Mouse (Mus musculus) gastrocnemius, adult 8-10 months (tissue): ENCODE measurements at regions not wholly inside any gene's neighbourhood (a gene's known extent, or its start where the extent isn't known, plus 50 kb on each side); places are given as distances from the start of the nearest gene placed in this dataset.

Source experiments
- DNase-seq, 2 experiments: peaks; one replicate each; pipeline ENCODE4 v3.0.0; 2022; ENCODE audit warnings: low spot score in 2 of 2

DNA sequence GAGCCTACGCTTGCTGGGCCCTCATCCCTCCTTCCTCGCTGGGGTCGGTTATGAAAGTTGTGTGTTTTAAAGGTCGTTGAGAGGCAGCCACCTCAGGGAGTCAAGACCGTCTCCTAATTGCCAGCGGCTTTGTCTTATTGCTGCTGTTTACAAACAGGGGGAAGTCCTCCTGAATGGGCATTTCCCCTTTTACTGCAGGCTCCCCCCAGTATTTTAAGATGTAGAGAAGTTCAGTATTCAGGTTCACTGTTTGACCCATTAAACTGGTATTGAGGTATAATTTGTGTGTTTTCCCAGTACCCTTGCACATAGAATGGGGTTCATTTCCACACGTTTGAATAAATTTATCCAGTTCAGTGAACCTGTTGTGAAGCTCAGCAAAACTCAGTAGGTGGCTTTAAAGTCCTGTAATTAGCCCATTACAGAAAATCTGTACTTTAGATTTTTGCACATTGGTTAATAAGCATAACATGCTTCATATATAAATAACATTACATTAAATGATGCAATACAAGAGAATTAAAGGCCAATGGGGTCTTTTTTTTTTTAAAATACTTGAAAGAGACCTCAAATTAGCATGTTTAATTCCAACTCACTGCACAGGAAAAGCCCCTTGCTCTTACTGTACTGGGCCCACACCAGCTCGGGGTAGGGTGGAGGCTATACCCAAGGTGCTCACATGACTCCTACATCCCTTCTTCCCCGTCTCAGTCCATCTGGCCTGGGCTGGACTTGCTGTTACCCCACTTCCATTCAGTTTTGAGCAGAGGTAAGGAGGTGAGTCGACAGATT is 63.7 kb downstream of the Nkx2-1 start:
- DNase-seq = no peak

DNA sequence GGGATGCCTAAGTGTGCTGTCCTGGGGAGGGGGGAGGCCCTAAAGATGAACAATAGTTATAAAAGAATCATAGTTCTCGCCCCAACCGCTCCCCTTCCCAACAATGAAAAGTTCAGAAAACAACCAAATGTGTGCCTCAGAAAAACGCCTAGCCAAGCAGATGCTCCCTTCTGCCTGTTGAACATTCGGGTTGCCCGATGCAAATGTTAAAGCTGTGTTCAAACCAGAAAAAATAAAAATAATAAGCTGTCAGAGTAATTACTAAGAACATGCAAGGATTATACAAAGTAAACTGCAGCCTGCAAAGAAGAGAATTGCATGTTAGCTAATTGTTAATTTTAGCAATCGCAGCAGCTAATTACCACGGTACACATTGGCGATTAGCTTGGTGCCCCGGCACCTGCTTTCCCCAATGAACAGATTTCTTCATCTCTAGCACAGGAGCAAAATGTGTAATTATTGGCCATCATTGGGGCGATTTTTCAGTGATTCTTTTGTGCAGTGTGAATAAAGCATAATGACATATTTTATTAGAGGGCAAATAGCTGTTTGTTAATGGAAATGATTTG is 65.7 kb downstream of the Nkx2-1 start:
- no peak for DNase-seq

DNA sequence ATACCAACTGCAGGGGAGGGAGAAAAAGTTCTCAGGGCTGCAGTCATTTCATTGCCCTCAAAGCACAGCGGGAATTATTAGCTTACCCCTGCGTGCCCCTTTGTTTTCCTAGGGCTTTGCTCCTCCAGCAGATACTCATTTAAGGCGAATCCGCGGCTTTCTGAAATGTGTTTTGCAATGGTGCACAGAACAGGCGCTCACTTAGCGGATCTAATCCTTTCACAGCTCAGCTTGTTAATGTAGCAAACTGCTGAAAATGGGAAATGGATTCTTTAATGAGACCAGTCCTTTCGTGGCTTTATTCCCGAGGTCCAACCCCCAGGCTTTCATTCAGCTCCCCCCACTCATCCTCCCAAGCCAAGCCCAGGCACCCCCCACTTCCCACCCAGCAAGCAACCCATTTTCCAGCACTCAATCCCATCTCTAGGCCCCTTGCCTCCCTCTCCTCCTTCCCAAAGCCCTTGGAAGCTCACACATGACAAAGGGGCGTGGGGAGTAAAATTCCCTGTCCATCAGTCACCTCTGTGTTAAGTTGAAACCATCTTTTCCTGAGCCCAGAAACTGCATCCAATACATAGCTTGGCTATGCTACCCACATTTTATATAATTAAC is 77.1 kb downstream of the Nkx2-1 start:
- DNase-seq = no peak

DNA sequence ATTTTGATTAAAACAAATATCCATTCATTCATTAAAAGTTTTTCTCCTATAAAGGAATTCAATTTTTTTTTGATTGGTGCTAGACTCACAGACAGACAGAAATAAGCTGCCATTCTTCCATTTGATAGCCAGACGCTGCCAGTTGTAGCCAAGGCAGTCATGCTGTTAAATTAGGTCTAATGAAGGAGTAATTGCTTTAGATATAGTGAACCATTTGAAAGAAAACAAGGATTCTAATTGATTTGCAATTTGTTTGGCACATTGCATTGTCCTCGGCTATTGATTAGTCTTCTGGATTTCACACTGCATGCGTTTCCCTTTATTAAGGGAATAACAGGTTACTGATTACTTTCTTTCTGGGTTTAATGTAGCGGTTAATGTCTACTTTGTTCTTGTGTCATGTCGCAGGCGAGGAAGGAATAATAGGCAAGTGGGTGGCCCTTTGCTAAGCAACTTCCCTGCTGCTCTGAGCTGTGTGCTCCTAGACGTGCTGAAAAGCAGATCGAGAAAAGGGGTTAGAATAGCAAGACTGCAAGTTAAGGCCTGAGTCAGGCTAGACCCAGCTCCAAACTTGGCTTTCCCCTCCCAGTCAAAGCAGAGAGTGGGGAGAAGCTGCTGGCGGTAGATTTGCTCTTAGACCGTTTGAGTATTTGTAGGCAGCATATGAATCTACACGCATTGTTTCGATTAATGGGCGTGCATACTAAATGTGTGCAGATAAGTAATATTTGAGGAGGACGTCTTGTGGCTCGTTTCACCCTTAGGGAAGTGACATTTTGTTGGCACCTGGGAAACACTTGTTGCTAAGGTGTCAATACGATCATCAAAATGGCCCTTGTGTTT is 77.8 kb downstream of the Nkx2-1 start:
- DNase-seq = no peak

DNA sequence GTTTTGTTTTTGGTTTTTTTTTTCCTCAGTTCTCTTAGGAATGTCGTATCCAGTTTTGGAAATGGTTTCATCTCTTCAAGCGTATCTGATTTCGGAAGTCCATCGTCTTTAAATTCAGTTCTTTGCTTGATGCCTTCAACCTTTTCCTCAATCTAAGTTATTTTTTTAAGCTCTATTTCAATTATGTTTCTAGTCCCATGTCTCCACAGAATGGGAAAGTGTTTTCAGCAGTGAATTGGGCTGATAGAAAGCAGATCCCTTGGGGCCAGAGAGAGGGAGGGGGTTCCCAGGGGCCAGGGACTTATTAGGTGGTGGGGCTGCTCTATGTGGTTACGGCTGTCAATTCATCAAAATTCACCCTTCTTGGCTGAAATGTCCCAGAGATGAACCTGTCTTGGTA is 78.8 kb downstream of the Nkx2-1 start:
- DNase-seq = no peak

DNA sequence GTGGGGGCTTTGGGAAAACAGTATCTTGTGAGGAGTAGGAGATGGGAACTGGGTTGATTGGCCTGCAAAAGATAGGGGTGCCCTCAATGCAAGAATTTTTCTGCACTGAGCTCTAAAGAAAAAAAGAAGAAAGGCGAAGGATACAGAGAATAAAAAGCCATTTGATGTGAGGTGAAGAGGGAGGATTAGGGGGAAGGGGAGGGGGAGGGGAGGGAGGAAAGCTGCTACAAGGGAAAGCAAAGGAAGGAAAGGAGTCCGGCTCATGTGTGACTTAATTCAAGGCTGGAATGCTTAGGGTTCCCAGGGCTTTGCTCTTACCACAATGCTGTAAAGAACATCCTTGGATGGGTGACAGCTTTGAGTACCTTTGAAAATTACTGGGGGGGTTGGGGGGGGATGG is 79.4 kb downstream of the Nkx2-1 start:
- no peak for DNase-seq

DNA sequence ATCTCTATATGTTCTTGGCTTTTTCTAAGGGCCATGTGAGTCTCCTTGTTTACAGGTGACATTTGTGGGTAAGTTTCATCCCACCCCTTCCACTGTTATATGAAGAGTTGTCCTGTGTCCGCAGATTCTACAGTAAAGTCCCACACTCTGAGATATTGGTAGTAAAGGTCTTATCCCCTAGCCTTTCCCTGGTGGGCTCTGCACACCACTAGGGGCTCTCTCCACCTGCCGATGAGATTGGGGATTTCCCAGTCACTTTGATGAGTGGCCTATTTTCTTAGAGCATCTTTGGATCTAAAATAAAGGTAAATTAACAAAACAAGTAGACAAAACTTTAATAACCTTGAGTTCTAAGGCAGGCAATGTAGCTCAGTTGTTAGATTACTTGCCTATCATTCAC is 86.4 kb downstream of the Nkx2-1 start:
- DNase-seq = no peak

DNA sequence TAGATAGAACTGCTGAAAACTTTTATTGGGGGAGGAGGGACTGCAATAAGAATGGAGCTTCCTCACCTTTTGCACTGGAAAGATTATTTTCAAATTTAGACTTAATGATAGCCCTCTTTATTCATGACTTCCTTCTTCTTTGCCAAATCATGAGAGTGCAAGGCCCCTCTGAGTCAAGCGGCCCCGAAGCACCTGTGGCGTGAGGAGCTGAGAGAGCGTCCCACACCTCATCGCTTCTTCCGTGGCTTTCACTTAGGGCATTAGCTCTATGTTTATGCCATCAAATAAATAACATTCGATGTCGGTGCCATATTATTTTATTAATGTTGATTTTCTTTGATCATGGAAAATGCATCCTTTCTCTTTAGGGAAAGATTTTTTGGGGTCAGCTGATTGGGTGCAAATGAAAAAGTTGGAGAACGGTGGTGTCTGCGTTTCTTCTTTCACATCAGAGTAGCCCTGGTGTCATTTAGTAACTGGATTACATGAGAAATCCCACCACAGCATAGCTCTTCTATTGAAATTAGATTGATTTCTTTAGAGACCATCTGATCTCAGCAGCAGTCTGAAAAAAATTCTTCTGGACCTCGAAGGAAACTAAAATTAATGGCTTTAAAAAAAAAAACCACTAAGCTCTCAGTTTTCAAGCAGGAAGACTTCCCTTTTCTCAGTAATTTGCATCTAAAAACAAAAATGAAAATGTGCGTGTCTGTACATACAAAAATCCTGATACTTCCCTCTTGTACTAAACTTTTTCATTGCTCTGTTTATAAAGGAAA is 87.7 kb downstream of the Nkx2-1 start:
- no peak for DNase-seq

DNA sequence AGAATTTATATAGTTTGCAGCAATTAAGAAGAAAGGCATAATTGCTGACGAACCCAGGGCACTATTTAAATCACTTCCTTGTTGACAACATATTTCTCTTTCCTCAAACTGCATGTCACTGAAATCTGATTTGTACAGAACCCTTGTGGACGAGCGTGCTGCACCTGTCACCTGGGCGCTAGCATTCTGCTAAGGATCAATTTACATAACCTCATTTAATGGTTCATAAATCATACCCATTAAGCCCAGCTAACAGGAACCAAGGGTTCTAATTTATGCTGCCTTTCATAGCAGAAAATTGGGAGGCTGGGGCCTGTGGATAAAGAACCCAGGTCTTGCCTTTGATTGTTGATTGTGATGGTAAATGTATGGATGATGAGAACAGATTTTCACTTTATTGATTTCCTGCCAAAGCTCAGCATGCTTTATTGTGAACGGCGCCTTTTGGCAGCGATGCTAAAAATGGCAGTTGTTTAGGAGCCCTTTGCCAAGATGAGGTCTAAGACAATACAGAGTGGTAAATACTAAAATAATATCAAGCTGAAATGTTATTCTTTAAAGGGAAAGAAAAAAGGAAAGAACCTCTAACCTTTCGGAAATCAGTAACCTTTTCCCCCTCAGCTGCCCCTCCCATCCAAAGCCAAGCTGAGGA is 95.4 kb downstream of the Nkx2-1 start:
- no peak for DNase-seq

DNA sequence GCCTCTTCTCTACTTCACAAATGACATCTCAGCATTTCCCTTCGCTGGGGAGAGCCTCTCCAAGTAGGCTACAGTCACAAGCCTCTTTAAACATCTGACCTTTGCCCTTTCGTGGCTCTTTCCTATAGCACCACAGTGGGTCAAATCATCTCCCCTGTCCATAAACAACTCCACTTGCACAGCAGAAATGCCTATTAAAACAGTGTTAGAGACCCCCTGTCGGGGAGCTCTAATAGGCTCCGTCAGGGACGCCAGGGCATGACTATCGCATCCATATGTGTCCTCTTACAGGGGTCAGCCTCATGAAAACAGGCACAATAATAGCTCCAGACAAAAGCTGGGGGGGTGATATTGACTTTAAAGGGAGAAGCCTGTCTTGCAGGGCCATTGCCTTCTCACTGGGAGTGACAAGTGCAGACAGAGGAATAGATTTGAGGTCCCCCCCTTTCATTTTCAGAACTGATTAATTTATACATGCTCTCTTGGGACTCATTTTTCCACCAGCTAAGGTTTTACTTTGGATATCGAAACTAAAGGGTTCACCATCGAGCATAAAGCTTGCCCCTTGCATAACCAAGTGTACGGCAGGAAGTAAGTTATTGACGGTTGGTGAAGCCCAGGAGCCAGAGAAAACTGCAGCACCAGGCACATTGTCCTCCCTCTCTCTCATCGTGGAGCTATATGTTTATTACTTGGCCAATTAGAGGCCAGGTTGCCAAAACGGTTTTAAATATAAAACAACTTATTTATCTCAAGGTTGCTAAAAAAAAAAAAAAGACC is 94.6 kb upstream of the Mbip start:
- DNase-seq = no peak

DNA sequence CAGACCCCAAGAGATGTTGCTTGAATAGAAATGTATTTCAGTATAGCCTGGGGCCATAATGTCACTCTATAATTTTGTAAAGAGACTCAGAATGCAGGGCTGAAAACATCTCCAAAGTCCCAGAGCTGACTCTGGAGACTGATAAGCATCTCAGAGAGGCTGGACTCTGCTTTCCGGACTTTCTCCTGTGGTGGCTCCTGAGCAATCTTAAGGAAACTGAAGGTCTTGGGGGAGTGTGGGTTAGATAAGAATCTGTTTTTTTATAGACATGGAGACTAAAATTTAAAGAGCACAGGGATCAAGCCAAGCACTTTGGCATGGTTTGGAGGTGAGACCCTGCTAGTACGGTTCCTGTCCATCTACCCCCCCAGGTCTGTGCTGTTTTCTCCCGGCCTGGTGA is 92.7 kb upstream of the Mbip start:
- DNase-seq = no peak

DNA sequence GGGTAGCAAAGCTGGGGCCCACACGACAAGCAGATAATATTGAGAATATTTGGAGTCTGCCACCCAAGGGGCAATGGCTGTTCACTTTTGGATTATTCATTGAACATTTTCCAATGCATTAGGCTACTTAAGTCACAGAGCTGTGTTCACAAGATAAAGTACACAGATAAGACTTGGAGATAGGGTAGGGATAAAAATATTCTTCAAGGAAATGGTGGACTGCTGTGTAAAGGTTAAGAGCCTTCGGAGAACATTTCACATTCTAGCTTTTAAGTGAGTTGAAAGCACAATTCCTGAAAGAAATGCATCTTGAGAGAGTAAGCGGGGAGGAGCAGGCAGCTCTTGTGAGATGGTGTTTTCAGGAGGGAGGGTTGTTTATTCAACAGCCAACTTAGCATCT is 92.3 kb upstream of the Mbip start:
- no peak for DNase-seq

DNA sequence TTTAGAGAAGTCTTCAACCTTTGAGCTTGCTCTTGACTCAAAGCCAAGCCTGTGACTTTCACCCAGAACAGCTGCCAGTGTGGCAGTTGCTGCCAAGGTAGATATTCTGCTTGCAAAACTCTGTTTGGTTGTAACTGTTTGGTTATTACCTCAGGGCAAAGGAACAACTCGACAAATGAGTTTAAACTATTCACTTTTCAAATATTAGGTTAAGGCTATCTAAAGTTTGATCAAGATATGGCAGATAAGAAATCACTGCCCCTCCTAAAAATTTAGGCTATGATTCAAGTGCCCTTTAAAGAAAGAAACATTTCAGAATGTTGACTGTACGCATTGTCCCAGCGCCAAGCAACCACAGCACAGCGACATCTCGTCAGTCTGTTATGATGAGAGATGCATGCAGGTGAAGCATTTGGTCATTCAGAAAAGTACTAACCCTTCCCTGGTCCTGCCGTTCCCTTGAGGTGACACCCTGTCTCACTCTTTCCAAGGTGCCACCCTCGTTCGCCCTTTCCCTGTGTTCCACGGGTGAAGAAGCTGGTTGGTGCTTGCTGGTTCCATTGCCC is 81.1 kb upstream of the Mbip start:
- DNase-seq = no peak

DNA sequence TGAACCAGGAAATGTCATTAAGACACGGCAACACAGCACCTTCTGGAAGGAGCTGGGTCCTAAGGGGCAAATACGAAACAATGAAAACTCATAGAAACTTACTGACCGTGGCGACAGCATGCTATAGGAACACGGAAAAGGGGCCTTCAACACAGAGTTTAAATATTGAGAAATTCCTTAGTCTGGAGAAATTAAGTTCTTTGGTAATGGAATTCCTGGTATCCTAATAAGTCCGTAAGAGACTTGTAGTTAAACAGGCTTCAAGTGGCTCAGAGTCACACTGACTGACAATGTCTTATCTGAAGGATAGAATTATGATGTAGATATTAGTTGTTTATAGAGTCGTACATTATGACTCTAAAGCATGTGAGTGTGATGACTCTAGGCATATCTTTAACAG is 70.4 kb upstream of the Mbip start:
- DNase-seq = no peak

DNA sequence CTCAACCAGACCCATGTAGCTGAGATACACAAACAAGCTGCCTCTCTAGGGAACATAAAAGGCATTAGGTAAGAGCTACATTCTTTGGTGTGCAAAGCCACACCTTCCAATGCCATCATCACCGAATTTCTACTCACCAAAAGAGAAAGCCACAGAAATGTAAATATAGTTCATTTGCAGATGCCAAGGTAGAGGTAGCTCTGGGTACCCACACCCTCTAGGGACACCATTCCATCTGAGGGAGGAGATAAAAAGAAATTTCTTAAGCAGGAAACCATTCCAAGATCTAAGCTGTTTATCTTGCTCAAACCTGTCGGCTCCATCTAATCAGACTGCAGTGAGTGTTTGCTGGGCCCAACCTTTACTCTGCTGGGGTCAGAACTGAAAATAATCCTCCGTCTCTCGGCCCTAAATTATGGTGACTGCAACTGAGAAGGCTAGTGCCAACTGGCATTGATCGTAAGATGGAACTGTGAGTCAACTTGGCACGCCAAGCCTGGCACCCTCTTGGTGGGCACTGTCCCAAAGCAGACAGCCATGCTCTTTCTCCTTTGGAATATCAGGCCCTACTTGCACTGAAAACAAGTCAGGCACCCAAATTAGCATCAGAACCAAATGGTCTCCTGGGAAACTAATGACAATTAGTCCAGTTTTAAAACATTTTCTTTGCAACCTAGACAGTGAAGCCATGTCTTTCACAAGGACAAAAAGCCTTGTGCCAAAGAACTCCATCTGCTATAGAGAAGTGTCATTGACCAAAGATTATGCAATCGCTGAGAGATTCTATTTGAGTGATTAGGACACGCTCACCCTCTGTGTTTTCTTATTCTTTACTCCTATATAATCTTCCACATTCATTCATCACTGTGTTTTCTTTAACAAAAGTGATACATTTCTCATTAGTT is 69.4 kb upstream of the Mbip start:
- peak; percentile 50 to 79 for DNase-seq

DNA sequence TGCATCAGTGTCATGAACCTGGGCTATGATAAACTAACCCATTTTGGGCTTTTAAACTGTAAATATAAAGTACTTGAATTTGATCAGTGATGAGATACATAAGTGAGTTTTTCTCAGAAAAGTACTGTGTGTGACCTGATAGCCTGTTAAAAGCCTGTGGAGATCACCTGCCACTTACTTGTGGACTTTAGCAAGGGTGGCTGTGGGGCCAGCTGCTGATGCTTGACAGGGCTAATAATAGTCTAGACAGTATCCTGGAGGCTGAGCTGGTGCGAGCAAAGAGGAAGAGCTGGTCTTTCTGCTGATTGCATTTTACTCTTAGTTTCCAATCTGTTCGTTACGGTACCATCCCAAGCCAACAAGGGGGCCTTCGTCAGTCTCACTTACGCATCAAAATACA is 60.0 kb upstream of the Mbip start:
- DNase-seq = no peak

DNA sequence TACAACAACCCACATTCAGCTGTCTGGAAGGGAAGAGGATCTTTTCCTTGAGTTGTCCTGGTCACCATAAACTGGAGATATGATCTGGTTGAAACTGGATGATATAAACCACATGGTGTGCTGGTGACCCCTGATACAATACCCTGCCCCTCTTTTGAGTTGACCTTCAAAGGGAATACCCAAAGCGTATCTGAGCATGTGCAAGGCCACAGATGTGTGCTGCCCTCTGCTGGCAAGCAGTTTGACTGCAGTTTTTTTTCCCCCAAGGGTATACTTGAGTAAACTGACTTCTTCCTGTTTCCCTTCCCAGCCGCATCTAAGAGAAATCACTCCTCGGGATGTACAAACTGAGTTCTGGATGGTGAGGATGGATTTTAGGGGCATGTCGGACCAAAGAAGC is 59.1 kb upstream of the Mbip start:
- DNase-seq = no peak

DNA sequence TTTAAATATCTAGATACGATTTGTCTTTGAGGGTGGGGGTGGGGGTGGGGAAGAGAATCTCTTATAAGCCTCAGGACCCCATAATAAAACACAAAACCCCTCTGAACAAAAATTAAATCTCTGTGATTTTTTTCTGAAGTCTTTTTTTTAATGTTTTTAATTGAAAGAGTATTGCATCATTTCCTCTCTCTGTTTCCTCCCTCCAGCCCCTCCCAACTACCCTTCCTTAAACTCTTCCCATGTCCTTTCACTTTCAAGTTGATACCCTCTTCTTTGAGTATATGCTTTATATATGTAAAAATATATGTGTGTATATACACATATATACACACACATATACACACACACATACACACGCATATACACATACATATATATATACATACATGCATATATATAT is 58.6 kb upstream of the Mbip start:
- DNase-seq = no peak

DNA sequence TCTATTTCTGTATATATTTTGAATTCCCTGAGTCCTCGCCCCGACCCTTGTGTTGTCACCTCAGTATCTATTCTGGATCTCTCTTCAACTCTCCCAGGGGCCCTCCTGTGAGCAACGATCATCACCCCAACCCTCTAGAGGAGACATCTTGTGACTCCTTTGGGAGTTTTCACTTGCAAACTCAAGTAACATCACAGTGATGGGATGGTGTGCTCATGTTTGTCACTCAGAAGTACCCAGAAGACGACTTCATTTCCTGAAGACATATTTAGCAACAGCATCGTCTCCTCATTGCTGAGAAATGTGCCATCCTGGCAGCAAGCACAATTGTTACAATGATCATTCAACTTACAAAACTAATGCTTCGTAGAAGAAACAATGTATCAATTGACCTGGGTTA is 57.9 kb upstream of the Mbip start:
- no peak for DNase-seq
